Mouse (Mus musculus) stomach, embryonic 15.5 days (tissue): Measurements from ENCODE around the gene Hnrnpul2. TPM values are rescaled to one million over a fixed set of nuclear protein-coding genes. Genes with fewer than 3 reads are reported as not detected.
"Not testable (repeated sequence)": the region's sequence is repeated elsewhere in the genome, so short reads cannot be mapped to it uniquely, and the experiment has no call there.

Experiments used
- ATAC-seq: fragments of 200-750 bp; cut with Nextera tagmentation; 2 replicates; pipeline ENCODE4 v1.8.0; 2017; ENCODE audit warnings: low read depth, moderate number of reproducible peaks, moderate TSS enrichment; ENCODE audit not compliant: insufficient read depth, low FRiP score
- H3K27ac ChIP-seq: fragments of 300-500 bp; sonication (generic); 2 replicates; pipeline ENCODE4 v1.5.1; 2015; ENCODE audit warnings: mild to moderate bottlenecking, inconsistent platforms
- H3K27me3 ChIP-seq: fragments of 300-500 bp; sonication (generic); replicated peaks from 2 replicates; pipeline ENCODE4 v1.6.1; 2015; ENCODE audit warnings: inconsistent platforms
- H3K36me3 ChIP-seq: fragments of 300-500 bp; sonication (generic); 2 replicates; pipeline ENCODE4 v1.6.1; 2015; ENCODE audit warnings: inconsistent platforms
- H3K4me1 ChIP-seq: fragments of 300-500 bp; sonication (generic); 2 replicates; pipeline ENCODE4 v1.6.1; 2015; ENCODE audit warnings: inconsistent platforms
- H3K4me2 ChIP-seq: fragments of 300-500 bp; sonication (generic); 2 replicates; pipeline ENCODE4 v1.6.1; 2015; ENCODE audit warnings: mild to moderate bottlenecking, inconsistent platforms
- H3K4me3 ChIP-seq: fragments of 300-500 bp; sonication (generic); replicated peaks from 2 replicates; pipeline ENCODE4 v1.5.1; 2015; ENCODE audit warnings: inconsistent platforms
- H3K9ac ChIP-seq: fragments of 300-500 bp; sonication (generic); 2 replicates; pipeline ENCODE4 v1.6.1; 2015; ENCODE audit warnings: inconsistent platforms
- H3K9me3 ChIP-seq: fragments of 300-500 bp; sonication (generic); 2 replicates; pipeline ENCODE4 v1.6.1; 2016; ENCODE audit warnings: inconsistent platforms
- WGBS: fragments of 180-500 bp; shearing (Covaris S2); methylation state at CpG from one replicate; pipeline ENCODE4 v1.1.7; 2015; 5-methylcytosine and 5-hydroxymethylcytosine counted together
- polyA plus RNA-seq: library from polyadenylated mRNA; unstranded; fragments of >200 nt; fragmentation: Nextera tagmentation; extraction: Ambion mirVana; gene quantifications from 2 replicates; pipeline ENCODE4 v1.2.1, GENCODE M21; 2015

Gene Hnrnpul2
- polyA plus RNA-seq, 1 experiment from 2014 or later: 6.6 TPM

DNA sequence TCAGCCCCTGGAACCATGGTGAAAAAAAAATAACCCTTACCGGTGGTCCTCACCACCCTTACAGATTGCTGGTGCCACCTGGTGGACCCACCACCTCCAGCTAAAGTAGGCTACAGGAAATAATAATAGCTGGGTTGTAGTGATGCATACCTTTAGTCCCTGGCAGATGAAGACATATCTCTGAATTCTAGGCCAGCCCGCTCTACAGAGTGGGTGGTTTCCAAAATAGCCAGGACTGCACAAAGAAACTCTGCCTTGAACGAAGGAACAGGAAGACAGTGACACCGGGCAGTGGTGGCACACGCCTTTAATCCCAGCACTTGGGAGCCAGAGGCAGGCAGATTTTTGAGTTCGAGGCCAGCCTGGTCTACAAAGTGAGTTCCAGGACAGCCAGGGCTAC lies 44.5 kb downstream of the Hnrnpul2 start:
- no peak for ATAC-seq
- no peaks in the 10 kb centered on the region for H3K27me3 ChIP-seq

DNA sequence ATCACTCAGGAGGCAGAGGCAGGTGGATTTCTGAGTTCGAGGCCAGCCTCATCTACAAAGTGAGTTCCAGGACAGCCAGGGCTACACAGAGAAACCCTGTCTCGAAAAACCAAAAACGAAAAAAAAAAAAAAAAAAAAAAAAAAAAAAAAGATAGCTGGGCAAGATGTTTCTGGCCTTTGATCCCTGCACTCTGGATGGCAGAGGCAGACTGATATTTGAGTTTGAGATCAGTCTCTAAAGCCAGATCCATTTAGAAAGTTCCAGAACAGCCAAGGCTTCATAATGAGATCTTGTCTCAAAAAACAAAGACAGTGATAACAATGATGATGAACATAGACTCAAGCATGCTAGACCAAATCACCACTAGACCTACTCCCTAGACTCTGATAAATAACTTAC lies 50.6 kb downstream of the Hnrnpul2 start:
- H3K4me1 ChIP-seq, H3K9me3 ChIP-seq, H3K9ac ChIP-seq, H3K27me3 ChIP-seq, H3K27ac ChIP-seq, ATAC-seq: not testable (repeated sequence)
- peaks cover 10% of the 10 kb centered on the region for H3K36me3 ChIP-seq
- 63% methylated on average over 3 of the region's 3 CpGs for WGBS
- H3K4me2 ChIP-seq: peak overlapping the region; percentile 57; the same call in 1 of the 2 replicates
- H3K4me3 ChIP-seq: peak overlapping the region; percentile 97; the same call in 1 of the 2 replicates

More for the DNA sequence above, 44.5 kb downstream of the Hnrnpul2 start:
- Histone ChIP-seq H3K27ac (no peak overlapping the region), H3K36me3 (no peaks in the 10 kb centered on the region), H3K4me3 (no peak overlapping the region), H3K9me3 (no peaks in the 10 kb centered on the region), H3K4me1 (no peaks in the 10 kb centered on the region), H3K4me2 (no peak overlapping the region), H3K9ac (no peak overlapping the region)
- 81% methylated on average over 6 of the region's 6 CpGs for WGBS

DNA sequence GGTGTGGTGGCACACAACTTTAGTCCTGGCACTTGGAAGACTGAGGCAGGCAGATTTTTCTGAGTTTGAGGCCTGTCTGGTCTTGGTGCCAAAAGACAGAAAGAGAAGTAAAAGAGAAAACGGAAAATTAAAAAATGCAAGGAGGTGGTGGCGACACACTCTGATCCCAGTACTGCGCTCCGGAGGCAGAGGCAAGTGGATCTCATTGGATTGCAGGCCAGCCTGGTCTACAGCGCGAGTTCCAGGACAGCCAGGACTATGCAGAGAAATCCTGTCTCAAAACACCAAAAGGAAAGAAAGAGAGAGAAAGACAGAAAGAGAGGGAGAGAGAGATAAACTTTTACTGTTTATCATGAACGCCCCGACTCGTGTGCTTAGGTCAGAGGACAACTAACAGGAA lies 51.0 kb downstream of the Hnrnpul2 start:
- peaks cover 14% of the 10 kb centered on the region for H3K36me3 ChIP-seq
- H3K4me3 ChIP-seq: peak overlapping the region; percentile 97
- H3K9ac ChIP-seq: peak overlapping the region; percentile 40; the same call in 1 of the 2 replicates
- peaks cover 6% of the 10 kb centered on the region for H3K4me1 ChIP-seq
- ATAC-seq: no peak
- H3K4me2 ChIP-seq: peak overlapping the region; percentile 57
- H3K27me3 ChIP-seq: no peaks in the 10 kb centered on the region
- WGBS: 38% methylated on average over 9 of the region's 9 CpGs
- H3K9me3 ChIP-seq: no peaks in the 10 kb centered on the region
- H3K27ac ChIP-seq: peak overlapping the region; percentile 45

DNA sequence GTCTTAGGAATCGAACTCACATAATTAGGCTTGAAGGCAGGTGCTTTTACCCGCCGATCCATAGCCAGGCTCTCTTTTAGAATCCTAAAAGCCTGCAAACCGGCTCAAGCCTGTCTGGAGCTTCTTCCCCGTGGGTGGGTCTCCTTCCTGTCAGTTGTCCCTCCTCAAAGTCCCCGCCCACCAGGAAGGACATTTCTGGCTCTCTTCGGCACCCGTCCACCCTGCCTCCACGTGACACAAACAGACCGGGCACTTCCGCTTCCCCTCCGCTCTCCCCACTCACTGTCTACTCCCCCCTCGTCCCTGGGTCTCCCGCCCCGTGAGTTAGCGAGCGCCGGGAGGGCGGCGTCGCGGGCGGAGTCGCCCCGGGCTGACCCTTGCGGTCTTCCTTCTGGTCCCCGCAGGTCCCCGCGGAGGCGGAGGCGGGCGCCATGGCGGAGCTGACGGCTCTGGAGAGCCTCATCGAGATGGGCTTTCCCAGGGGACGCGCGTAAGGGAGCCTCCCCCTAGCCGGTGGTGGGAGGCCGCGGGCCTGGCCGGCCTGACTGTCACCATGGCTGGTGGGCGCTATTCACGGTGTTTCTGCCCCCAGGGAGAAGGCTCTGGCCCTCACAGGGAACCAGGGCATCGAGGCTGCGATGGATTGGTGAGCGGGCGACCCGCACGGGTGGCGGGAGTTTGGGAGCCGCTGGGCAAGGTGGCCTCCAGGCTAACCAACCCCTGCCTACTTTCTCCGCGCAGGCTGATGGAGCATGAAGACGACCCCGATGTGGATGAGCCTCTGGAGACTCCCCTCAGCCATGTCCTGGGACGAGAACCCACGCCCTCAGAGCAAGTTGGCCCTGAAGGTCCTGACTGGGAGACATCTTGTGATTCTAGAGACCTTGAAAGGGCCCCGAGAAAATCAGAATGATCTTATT lies 51.7 kb downstream of the Hnrnpul2 start, which contains the start of gene Ubxn1:
Ubxn1 (plus strand) TSS at position 230 of the 920 bp plus-strand sequence.
- Histone ChIP-seq H3K36me3 (peaks cover 18% of the 10 kb centered on the region), H3K27ac (peak within 1 kb of the TSS; percentile 84), H3K27me3 (no peaks in the 10 kb centered on the region), H3K4me3 (peak within 1 kb of the TSS; percentile 97), H3K9ac (peak within 1 kb of the TSS; percentile 94), H3K4me1 (peaks cover 6% of the 10 kb centered on the region), H3K9me3 (no peaks in the 10 kb centered on the region), H3K4me2 (peak within 1 kb of the TSS; percentile 87)
- ATAC-seq: peak; percentile 97
- under 1% methylated on average over 59 of the region's 59 CpGs for WGBS

DNA sequence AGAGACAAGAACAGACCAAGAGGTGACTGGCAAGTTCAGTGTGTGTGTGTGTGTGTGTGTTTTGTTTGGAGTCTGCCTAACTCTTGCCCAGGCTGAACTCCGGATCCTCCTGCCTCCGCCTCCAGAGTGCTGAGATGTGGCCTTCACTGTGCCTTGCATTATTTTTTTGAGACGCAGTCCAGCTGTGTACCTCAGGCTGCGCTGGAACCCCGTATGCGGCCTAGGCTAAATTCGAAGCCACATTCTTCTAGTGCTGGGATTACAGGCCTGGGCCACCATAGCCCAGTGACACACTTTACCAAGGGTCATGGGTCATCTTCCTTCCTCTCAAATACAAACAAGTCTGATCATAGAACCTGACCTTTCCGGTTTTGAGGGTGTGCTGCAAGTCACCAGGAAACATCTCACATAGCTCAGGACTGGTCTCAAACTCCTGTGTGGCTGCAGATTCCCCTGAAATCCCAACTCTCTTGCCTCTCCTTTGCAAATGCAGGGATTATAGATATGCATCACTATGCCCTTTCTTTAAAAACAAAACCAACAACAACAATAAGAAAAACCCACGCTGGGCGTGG lies 52.5 kb downstream of the Hnrnpul2 start:
- ATAC-seq: no peak
- Histone ChIP-seq H3K4me2 (peak overlapping the region; percentile 87), H3K27me3 (no peaks in the 10 kb centered on the region), H3K27ac (peak overlapping the region; percentile 84), H3K36me3 (peaks cover 24% of the 10 kb centered on the region), H3K4me3 (peak overlapping the region; percentile 97), H3K9me3 (no peaks in the 10 kb centered on the region), H3K4me1 (peaks cover 6% of the 10 kb centered on the region), H3K9ac (peak overlapping the region; percentile 94)
- WGBS: 59% methylated on average over 10 of the region's 10 CpGs

DNA sequence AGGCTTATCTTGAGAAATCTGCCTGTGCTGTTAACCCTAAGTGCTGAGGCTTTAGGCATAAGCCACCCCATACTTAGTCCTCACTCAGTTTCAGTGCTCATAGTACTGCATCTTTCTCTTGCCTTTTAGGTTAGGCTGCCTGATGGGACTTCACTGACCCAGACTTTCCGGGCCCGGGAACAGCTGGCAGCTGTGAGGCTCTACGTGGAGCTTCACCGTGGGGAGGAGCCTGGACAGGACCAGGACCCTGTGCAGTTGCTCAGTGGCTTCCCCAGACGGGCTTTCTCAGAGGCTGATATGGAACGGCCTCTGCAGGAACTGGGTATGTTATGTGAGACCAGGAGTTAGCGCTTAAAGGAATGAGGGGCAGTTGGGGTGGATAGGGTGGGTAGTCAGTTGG lies 55.2 kb downstream of the Hnrnpul2 start:
- no peak overlapping the region for H3K27ac ChIP-seq
- no peak for ATAC-seq

DNA sequence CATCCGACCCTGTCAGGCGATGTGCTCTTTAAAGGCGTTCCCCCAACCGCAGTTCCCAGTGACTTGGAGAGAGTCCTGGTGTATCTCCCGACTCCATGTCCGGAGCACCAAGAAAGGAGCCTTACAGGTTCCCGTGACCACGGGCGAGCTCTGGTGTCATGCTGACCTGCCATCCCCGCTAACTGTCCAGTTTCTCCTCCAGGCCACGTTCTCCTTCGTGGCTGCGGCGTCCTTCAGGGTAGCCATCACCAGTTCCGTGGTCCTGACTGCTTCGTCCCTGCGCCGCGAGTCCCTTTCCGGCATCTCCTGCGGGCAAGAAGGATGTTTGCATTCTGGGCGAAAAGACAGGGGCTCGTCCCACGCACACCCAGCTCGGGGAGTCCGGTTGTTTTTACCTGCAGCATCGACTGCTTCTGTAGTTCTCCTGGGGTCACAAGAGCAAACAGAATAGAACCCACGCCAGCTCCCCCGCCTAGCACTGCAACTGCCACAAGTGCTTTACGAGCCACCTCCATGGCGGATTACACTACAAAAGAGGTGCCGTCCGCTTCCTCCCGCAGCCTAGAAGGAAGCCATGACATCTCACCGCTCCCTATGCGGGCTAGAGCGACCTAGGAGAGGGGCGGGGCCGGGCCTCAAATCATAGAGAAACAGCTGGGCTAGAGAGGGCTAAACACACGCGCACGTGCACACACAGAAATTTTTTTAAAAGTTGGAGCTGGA lies 60.7 kb downstream of the Hnrnpul2 start, which contains the start of gene Uqcc3:
Uqcc3 (minus strand) TSS at position 613 of the 723 bp plus-strand sequence.
- WGBS: under 1% methylated on average over 42 of the region's 42 CpGs

More for the DNA sequence above, 55.2 kb downstream of the Hnrnpul2 start:
- Histone ChIP-seq H3K4me3 (no peak overlapping the region), H3K9ac (no peak overlapping the region), H3K4me2 (no peak overlapping the region), H3K4me1 (peaks cover 13% of the 10 kb centered on the region), H3K36me3 (peaks cover 24% of the 10 kb centered on the region), H3K27me3 (no peaks in the 10 kb centered on the region), H3K9me3 (no peaks in the 10 kb centered on the region)
- WGBS: 86% methylated on average over 7 of the region's 7 CpGs

DNA sequence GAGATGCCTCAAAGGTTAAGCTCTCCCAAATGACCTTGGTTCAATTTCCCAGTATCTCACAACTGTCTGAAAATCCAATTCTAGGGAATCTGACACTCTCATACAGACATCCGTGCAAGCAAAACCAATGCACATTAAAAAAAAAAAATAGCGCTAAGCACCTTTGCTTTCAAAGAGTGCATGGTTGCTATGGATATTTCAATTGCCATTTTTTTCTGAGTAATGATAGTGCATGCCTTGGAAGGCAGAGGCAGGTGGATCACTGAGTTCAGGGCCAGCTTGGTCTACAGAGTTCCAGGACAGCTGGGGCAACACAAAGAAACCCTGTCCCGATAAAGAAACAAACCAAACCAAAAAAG lies 61.2 kb downstream of the Hnrnpul2 start:
- Histone ChIP-seq H3K27ac (no peak overlapping the region), H3K36me3 (peaks cover 9% of the 10 kb centered on the region; the same call in 1 of the 2 replicates), H3K9me3 (no peaks in the 10 kb centered on the region), H3K27me3 (no peaks in the 10 kb centered on the region), H3K4me2 (peak overlapping the region; percentile 72), H3K4me1 (peaks cover 9% of the 10 kb centered on the region; the same call in 1 of the 2 replicates), H3K4me3 (peak overlapping the region; percentile 68), H3K9ac (peak overlapping the region; percentile 89; the same call in 1 of the 2 replicates)
- ATAC-seq: no peak
- 13% methylated on average over 3 of the region's 3 CpGs for WGBS

More for the DNA sequence above, 60.7 kb downstream of the Hnrnpul2 start, which contains the start of gene Uqcc3:
- no peaks in the 10 kb centered on the region for H3K9me3 ChIP-seq
- H3K36me3 ChIP-seq: peaks cover 13% of the 10 kb centered on the region
- H3K4me3 ChIP-seq: peak within 1 kb of the TSS; percentile 68
- peak within 1 kb of the TSS; percentile 89 for H3K27ac ChIP-seq
- H3K4me2 ChIP-seq: peak within 1 kb of the TSS; percentile 72
- peak within 1 kb of the TSS; percentile 89 for H3K9ac ChIP-seq
- H3K4me1 ChIP-seq: peaks cover 9% of the 10 kb centered on the region; the same call in 1 of the 2 replicates
- ATAC-seq: peak; percentile 93
- no peaks in the 10 kb centered on the region for H3K27me3 ChIP-seq

DNA sequence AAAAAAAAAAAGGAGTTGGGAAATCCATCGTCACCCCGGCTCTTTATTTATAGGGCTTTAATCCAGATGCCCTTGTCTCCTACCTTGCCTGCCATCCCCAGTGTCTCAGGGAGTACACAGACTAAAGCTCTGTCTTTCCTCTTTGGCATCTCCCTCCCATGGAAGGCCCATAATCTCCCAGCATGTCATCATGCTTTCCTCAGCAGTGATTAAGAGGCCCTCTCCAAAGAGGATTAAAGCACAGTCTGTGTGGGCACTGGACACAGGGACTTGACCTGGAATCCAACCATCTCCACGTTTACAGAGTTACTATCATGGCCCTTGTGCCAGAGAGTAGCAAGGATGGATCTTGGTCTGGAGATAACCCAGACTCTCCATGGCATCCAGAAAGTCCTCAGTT lies 63.8 kb downstream of the Hnrnpul2 start, which contains the start of the genes Lbhd1 and Gm49403:
Lbhd1 (plus strand) TSS at position 117 of the 400 bp plus-strand sequence.
Gm49403 (plus strand) TSS at position 315 of the 400 bp plus-strand sequence.
- 83% methylated on average over 3 of the region's 3 CpGs for WGBS
- no peak within 1 kb of the TSS for H3K9ac ChIP-seq
- ATAC-seq: no peak
- no peaks in the 10 kb centered on the region for H3K9me3 ChIP-seq
- H3K27me3 ChIP-seq: no peaks in the 10 kb centered on the region
- H3K4me2 ChIP-seq: no peak within 1 kb of the TSS
- no peak within 1 kb of the TSS for H3K4me3 ChIP-seq
- H3K4me1 ChIP-seq: peaks cover 9% of the 10 kb centered on the region; the same call in 1 of the 2 replicates
- no peak within 1 kb of the TSS for H3K27ac ChIP-seq
- H3K36me3 ChIP-seq: no peaks in the 10 kb centered on the region
